Mouse (Mus musculus) lung, embryonic 14.5 days (tissue): ENCODE measurements around the gene Srp72. TPM values are rescaled to one million over a fixed set of nuclear protein-coding genes. Genes with fewer than 3 reads are reported as not detected.
"Not testable (repeated sequence)": the region's sequence is repeated elsewhere in the genome, so short reads cannot be mapped to it uniquely, and the experiment has no call there.

ENCODE experiments used
- ATAC-seq: fragments of 200-750 bp; cut with Nextera tagmentation; 2 replicates; pipeline ENCODE4 v1.8.0; 2017; ENCODE audit warnings: mild to moderate bottlenecking, moderate TSS enrichment, moderate library complexity; ENCODE audit not compliant: insufficient read depth
- DNase-seq: peaks from one replicate; pipeline ENCODE4 v3.0.0-alpha.2; 2015
- H3K27ac ChIP-seq: fragments of 300-500 bp; sonication (generic); 2 replicates; pipeline ENCODE4 v1.5.1; 2014; ENCODE audit warnings: low read depth, mild to moderate bottlenecking, moderate library complexity
- H3K27me3 ChIP-seq: fragments of 300-500 bp; sonication (generic); 2 replicates; pipeline ENCODE4 v1.6.1; 2014; ENCODE audit warnings: low read length, control low read depth; ENCODE audit not compliant: insufficient read depth
- H3K36me3 ChIP-seq: fragments of 300-500 bp; sonication (generic); 2 replicates; pipeline ENCODE4 v1.6.1; 2014; ENCODE audit warnings: control low read depth; ENCODE audit not compliant: insufficient read depth
- H3K4me1 ChIP-seq: fragments of 300-500 bp; sonication (generic); 2 replicates; pipeline ENCODE4 v1.6.1; 2014; ENCODE audit warnings: antibody characterized with exemption, control low read depth; ENCODE audit not compliant: insufficient read depth
- H3K4me2 ChIP-seq: fragments of 300-500 bp; sonication (generic); 2 replicates; pipeline ENCODE4 v1.6.1; 2014; ENCODE audit warnings: mild to moderate bottlenecking
- H3K4me3 ChIP-seq: fragments of 300-500 bp; sonication (generic); 2 replicates; pipeline ENCODE4 v1.5.1; 2014; ENCODE audit warnings: low read depth, low read length
- H3K9ac ChIP-seq: fragments of 300-500 bp; sonication (generic); 2 replicates; pipeline ENCODE4 v1.6.1; 2014
- H3K9me3 ChIP-seq: fragments of 300-500 bp; sonication (generic); 2 replicates; pipeline ENCODE4 v1.6.1; 2016; ENCODE audit warnings: low read depth, low read length, control low read depth
- CTCF ChIP-seq: IDR thresholded peaks from 2 replicates; pipeline ENCODE4 v1.5.1; 2016; ENCODE audit warnings: antibody characterized with exemption, low read depth
- WGBS: fragments of 180-500 bp; shearing (Covaris S2); extraction: QIAGEN DNeasy Blood & Tissue Kit; methylation state at CpG from one replicate; pipeline ENCODE4 v1.1.7; 2014; 5-methylcytosine and 5-hydroxymethylcytosine counted together
- polyA plus RNA-seq: library from polyadenylated mRNA; unstranded; fragments of >200 nt; fragmentation: Nextera tagmentation; extraction: Ambion mirVana; gene quantifications from 2 replicates; pipeline ENCODE4 v1.2.1, GENCODE M21; 2014

Srp72 gene
- polyA plus RNA-seq, 1 experiment from 2014 or later, result 100 TPM

DNA sequence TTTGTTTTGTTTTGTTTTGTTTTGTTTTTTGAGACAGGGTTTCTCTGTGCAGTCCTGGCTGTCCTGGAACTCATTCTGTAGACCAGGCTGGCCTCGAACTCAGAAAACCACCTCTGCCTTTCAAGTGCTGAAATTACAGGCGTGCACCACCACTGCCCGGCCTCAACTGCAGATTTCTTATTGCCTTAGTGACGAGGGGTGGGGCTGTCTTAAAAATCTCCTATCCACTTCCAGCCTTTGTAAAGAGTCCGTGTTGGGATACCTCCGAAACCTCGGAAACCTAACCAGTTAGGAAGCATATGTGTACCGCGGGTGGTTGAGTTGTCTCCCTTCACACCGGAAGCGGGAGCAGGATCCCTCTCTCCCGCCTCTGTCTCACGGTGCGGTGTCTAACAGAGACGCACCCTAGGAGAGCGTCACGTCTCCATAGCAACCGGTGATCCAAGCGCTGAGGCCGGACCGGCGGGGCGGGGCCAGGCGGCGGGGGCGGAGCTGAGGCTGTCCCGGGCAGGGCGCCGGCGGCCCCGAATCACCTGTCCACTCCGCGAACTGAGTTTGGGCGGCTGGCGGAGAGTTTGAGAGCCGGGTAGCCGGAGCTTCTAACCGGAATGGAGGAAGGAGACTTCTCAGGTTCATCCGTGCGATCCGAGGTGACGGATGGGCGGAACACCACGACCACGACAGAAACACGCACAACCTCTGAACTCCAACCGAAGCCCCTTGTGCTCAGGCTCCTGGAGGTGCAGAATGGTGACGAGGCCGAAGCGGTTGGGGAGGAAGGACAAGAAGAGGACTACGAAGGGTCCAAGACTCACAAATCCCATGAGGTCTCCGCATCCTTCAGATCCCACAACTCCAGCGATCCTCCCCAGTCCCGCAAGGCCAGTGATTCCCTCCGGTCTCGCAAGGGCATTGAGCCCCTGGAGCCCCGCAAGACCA lies 41.3 kb downstream of the Srp72 start, which contains the start of gene Thegl:
TSS of gene Thegl (plus strand) at position 480 of the 939 bp plus-strand sequence.
- ATAC-seq (peak; percentile 98), DNase-seq (peak; percentile 91)
- Histone ChIP-seq H3K27ac (no peak within 1 kb of the TSS), H3K9me3 (no peaks in the 10 kb centered on the region), H3K36me3 (no peaks in the 10 kb centered on the region), H3K4me2 (peak within 1 kb of the TSS; percentile 80), H3K4me3 (peak within 1 kb of the TSS; percentile 46), H3K27me3 (no peaks in the 10 kb centered on the region), H3K4me1 (no peaks in the 10 kb centered on the region), H3K9ac (peak within 1 kb of the TSS; percentile 3)
- TF ChIP-seq CTCF, result no peak
- 14% methylated on average over 57 of the region's 57 CpGs for WGBS

DNA sequence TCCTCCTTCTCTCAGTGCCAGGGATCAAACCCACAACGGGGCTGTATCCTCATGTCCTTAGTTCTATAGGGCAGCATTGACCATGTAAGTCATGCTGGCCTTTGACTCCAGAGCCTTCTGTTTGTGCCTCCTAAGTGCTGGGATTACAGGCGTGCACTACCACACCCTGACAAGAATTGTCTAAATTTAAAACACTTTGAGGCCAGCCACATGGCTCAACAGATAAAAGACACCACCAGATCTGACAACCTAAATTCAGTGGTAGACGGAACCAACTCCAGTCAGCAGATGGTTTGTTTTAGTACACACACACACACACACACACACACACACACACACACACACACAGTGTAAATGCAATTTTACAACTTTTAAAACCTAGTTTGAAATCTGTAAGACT lies 53.6 kb downstream of the Srp72 start:
- no peak for DNase-seq
- H3K27ac ChIP-seq, result no peak overlapping the region
- no peaks in the 10 kb centered on the region for H3K36me3 ChIP-seq
- no peak for TF ChIP-seq CTCF
- no peak for ATAC-seq
- WGBS, result 74% methylated on average over 3 of the region's 3 CpGs
- no peaks in the 10 kb centered on the region for H3K9me3 ChIP-seq
- no peaks in the 10 kb centered on the region for H3K27me3 ChIP-seq
- H3K4me1 ChIP-seq, result no peaks in the 10 kb centered on the region
- H3K4me2 ChIP-seq, result no peak overlapping the region
- no peak overlapping the region for H3K9ac ChIP-seq
- no peak overlapping the region for H3K4me3 ChIP-seq

DNA sequence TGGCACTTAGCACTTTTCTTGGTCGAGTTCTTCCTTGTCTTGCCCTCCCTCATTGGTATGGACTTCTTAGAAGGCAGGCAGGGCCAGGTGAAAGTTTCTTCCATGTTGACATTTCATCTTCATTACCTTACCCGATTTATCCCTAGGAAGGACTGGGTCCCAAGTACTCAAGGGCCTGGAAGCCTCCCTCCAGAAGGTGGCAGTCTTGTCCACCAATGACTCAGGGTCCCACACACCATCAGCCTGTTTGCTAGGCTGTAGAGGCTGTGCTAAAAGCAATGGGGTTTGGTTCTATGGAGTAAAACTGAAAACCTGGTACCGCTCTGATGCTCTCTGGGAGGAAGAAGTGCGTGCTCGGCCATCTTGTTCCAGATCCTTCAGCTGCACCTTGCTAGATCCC lies 55.3 kb downstream of the Srp72 start:
- no peak for ATAC-seq
- Histone ChIP-seq H3K4me1 (no peaks in the 10 kb centered on the region), H3K4me3 (no peak overlapping the region), H3K9ac (no peak overlapping the region), H3K27me3 (no peaks in the 10 kb centered on the region), H3K27ac (no peak overlapping the region), H3K36me3 (no peaks in the 10 kb centered on the region), H3K9me3 (no peaks in the 10 kb centered on the region), H3K4me2 (no peak overlapping the region)
- TF ChIP-seq CTCF, result peak; percentile 61
- DNase-seq, result peak; percentile 70
- 70% methylated on average over 5 of the region's 5 CpGs for WGBS

DNA sequence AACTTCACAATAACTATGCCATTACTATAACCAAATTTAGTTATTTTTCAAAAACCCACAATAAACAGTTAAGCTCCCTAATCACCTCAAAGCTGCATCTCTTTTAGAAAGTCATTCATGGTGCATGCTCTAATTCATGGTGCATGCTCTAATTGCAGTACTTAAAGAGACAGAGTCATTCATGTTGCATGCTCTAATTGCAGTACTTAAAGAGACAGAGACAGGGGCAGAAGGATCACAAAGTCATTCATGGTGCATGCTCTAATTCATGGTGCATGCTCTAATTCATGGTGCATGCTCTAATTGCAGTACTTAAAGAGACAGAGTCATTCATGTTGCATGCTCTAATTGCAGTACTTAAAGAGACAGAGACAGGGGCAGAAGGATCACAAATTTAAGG lies 60.6 kb downstream of the Srp72 start:
- H3K9me3 ChIP-seq, ATAC-seq, H3K4me1 ChIP-seq, H3K4me2 ChIP-seq, H3K9ac ChIP-seq, H3K27me3 ChIP-seq, DNase-seq, H3K4me3 ChIP-seq, H3K36me3 ChIP-seq, H3K27ac ChIP-seq: not testable (repeated sequence)

DNA sequence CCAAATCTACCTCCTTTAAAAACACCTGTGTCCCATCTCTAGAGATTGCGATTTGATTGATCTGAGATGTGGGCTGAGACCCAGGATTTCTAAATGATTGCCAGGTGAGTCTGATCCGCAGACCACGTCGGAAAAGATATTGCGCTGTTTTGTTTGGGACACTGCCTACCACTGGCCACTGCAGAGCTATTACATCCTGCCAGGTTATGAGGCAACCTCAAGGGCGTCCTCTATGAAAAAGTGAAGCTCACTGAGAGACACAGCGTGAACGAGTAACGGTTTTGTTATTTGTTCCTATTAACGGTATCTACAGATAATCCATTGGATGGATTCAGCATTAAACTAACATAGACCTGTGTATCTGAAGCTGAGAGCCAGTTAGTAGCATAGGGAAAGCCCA lies 64.0 kb downstream of the Srp72 start:
- Histone ChIP-seq H3K27ac (no peak overlapping the region), H3K36me3 (no peaks in the 10 kb centered on the region), H3K27me3 (no peaks in the 10 kb centered on the region), H3K4me3 (no peak overlapping the region), H3K9ac (no peak overlapping the region), H3K4me1 (no peaks in the 10 kb centered on the region), H3K9me3 (no peaks in the 10 kb centered on the region), H3K4me2 (no peak overlapping the region)
- 87% methylated on average over 10 of the region's 10 CpGs for WGBS
- ATAC-seq (no peak), DNase-seq (no peak)
- TF ChIP-seq CTCF, result no peak

DNA sequence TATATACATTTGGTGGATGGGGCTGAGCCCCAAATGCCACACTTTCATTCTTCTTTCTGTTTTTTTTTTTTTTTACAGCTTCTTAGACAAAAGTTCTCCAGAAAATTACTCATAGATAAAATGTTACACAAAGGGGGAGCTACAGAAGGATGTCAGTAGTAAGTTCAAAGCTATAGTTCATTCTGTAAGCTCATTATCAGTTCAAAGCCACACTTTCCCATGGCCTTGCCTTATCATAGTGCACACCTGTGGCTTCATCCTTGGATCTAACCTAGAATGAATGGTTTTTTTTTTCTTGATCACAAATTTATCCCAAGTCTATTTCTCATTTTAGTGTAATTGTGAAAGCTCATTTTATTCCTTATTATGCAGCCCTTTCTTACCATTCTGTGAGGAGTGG lies 64.9 kb downstream of the Srp72 start:
- no peak overlapping the region for H3K9ac ChIP-seq
- H3K4me1 ChIP-seq, result no peaks in the 10 kb centered on the region
- H3K27me3 ChIP-seq, result no peaks in the 10 kb centered on the region
- TF ChIP-seq CTCF, result no peak
- no peak for DNase-seq
- no peak overlapping the region for H3K4me3 ChIP-seq
- no peaks in the 10 kb centered on the region for H3K9me3 ChIP-seq
- H3K27ac ChIP-seq, result no peak overlapping the region
- H3K36me3 ChIP-seq, result no peaks in the 10 kb centered on the region
- no peak for ATAC-seq
- no peak overlapping the region for H3K4me2 ChIP-seq

DNA sequence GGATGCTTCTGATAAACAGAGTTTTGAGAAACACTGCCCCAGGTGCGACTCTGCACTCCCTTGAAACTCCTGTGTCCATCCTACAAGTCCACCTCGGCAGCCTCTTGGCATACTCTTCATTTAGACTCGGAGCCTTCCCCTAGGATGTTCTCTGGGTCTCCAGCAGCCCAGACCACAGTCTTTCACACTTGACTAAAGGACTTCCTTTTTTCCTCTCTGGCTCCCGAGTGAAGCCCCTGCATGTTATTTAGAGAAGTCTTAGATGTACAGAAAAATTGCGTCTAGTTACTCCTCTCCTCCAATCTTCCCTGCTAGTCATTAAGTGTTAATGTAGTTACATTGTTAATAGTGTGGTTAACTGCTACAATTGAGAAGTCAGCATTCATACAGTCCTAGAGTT lies 69.9 kb downstream of the Srp72 start:
- ATAC-seq, result no peak
- Histone ChIP-seq H3K9ac (no peak overlapping the region), H3K4me2 (no peak overlapping the region), H3K36me3 (no peaks in the 10 kb centered on the region), H3K9me3 (no peaks in the 10 kb centered on the region), H3K4me1 (no peaks in the 10 kb centered on the region), H3K4me3 (no peak overlapping the region), H3K27ac (no peak overlapping the region), H3K27me3 (no peaks in the 10 kb centered on the region)
- 63% methylated on average over 5 of the region's 5 CpGs for WGBS
- no peak for DNase-seq
- no peak for TF ChIP-seq CTCF

Other genes with a start within 250 kb of the Srp72 start
- gene Aasdh, start 69.2 kb upstream of the Srp72 start, polyA plus RNA-seq, result 20.4 and 22.8 TPM in 2 replicates
- 291 and 294 TPM in 2 replicates for gene Paics, start 23.4 kb upstream of the Srp72 start, polyA plus RNA-seq
- 47.0 and 48.8 TPM in 2 replicates for gene Ppat, start 23.1 kb upstream of the Srp72 start, polyA plus RNA-seq
- 0.38 TPM in 1 of 2 replicates, not detected in the other for gene Arl9, start 29.4 kb downstream of the Srp72 start, polyA plus RNA-seq
- 0.30 and 0.66 TPM in 2 replicates for gene Thegl, start 41.3 kb downstream of the Srp72 start, polyA plus RNA-seq
- gene Hopx, start 140.4 kb downstream of the Srp72 start, polyA plus RNA-seq, result 2.4 and 3.6 TPM in 2 replicates
- 0.32 and 1.3 TPM in 2 replicates for gene Spink2, start 236.8 kb downstream of the Srp72 start, polyA plus RNA-seq